Mouse (Mus musculus): Measurements from ENCODE around the gene Dna2. TPM values are rescaled to one million over a fixed set of nuclear protein-coding genes. Genes with fewer than 3 reads are reported as not detected.
A peak's percentile ranks its signal among the peaks of the same experiment; 100 is the strongest.

The Dna2 gene
- polyA plus RNA-seq, 1 experiment, result 6.9 TPM

- DNase-seq, result no peak
- no peaks in the 10 kb centered on the region for H3K27me3 ChIP-seq (replicated peaks; ENCODE audit: control insufficient read depth, insufficient read depth, low read length)
- WGBS, result 96% methylated on average over 7 of the region's 7 CpGs
These were observed 1.7 kb downstream of the Dna2 start for GRCm38 (mm10) chr10:62948551-62948950.

DNA sequence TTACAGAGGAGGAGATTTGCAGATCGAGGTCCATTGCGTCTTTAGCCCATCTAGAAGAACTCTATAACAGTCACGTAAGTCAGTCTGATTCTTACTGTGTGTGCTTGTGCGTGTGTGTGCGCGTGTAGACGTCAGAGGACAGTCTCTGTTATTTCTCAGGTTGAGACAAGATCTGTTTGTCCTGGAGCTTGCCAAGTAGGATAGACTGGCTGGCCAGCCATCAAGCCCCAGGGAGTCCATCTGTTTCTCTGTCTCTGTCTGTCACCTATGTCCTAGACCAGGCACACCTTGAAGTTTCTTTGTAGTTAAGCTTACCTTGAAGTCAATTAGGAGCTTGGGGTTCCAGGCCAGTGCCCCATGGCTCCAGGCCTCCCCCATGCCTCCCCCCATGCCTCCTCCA lies 17.1 kb downstream of the Dna2 start:
- TF ChIP-seq POLR2A (IDR thresholded peaks at IDR 0.05; ENCODE audit: low read depth, low read length), result no peak
- TF ChIP-seq CTCF (conservative IDR thresholded peaks at IDR 0.05; ENCODE audit: insufficient read depth, insufficient read length, low read depth, low read length), result no peak
- DNase-seq, result no peak
- H3K4me1 ChIP-seq (ENCODE audit: control insufficient read depth, insufficient read depth, low read length), result no peaks in the 10 kb centered on the region
- no peak overlapping the region for H3K4me3 ChIP-seq (ENCODE audit: insufficient read depth, low read depth, low read length)
- no peak overlapping the region for H3K27ac ChIP-seq (ENCODE audit: insufficient read depth, low read depth, low read length)
- no peaks in the 10 kb centered on the region for H3K36me3 ChIP-seq (ENCODE audit: control insufficient read depth, insufficient read depth, low read length)
- H3K27me3 ChIP-seq (replicated peaks; ENCODE audit: control insufficient read depth, insufficient read depth, low read length), result no peaks in the 10 kb centered on the region
- WGBS, result 95% methylated on average over 7 of the region's 7 CpGs

More at GRCm38 (mm10) chr10:62948551-62948950, 1.7 kb downstream of the Dna2 start:
- Histone ChIP-seq H3K27ac (ENCODE audit: insufficient read depth, low read depth, low read length) (no peak overlapping the region), H3K4me3 (ENCODE audit: insufficient read depth, low read depth, low read length) (no peak overlapping the region), H3K4me1 (ENCODE audit: control insufficient read depth, insufficient read depth, low read length) (no peaks in the 10 kb centered on the region), H3K36me3 (ENCODE audit: control insufficient read depth, insufficient read depth, low read length) (peaks cover 2% of the 10 kb centered on the region; the same call in 1 of the 2 replicates)
- TF ChIP-seq CTCF (conservative IDR thresholded peaks at IDR 0.05; ENCODE audit: insufficient read depth, insufficient read length, low read depth, low read length), result no peak
- no peak for TF ChIP-seq POLR2A (IDR thresholded peaks at IDR 0.05; ENCODE audit: low read depth, low read length)

DNA sequence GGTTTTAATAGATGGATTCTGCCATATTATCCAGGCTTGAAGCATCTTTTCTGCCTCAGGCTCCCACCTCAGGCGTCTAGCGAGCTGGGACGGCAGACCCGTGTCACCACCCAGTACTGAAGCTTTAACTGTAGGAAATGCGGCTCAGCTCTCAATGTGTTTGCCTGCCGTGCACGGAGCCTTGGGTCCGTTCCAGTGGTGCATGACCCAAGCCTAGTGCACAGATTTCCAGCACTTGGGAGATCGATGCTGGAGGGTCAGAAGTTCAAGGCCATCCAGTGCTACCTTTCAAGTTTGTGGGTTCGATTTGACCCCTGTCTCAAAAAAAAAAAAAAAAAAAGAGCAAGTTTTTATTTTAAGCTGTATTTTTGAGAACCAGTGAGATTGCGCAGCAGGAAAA lies 19.0 kb downstream of the Dna2 start:
- TF ChIP-seq CTCF (conservative IDR thresholded peaks at IDR 0.05; ENCODE audit: insufficient read depth, insufficient read length, low read depth, low read length) (no peak), POLR2A (IDR thresholded peaks at IDR 0.05; ENCODE audit: low read depth, low read length) (no peak)
- WGBS, result 72% methylated on average over 11 of the region's 11 CpGs
- no peak for DNase-seq
- Histone ChIP-seq H3K4me1 (ENCODE audit: control insufficient read depth, insufficient read depth, low read length) (no peaks in the 10 kb centered on the region), H3K27ac (ENCODE audit: insufficient read depth, low read depth, low read length) (no peak overlapping the region), H3K36me3 (ENCODE audit: control insufficient read depth, insufficient read depth, low read length) (no peaks in the 10 kb centered on the region), H3K4me3 (ENCODE audit: insufficient read depth, low read depth, low read length) (no peak overlapping the region), H3K27me3 (replicated peaks; ENCODE audit: control insufficient read depth, insufficient read depth, low read length) (no peaks in the 10 kb centered on the region)

DNA sequence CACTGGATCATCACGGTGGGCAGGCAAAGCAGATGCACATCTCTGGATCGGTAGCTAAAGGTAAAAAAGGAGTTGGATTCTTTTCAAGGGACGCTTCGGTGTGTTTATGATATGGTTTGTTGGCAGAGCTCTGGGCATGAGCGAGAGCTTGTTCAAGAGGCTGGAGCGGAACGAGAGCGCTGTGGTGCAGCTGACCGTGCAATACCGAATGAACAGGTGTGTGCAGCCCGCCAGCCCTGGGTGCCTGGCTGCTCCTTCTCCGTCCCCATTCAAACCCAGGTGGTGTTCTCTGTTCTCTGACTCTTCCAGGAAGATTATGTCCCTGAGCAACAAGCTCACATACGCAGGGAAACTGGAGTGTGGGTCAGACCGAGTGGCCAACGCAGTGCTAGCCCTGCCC lies 19.5 kb downstream of the Dna2 start:
- Histone ChIP-seq H3K4me3 (ENCODE audit: insufficient read depth, low read depth, low read length) (no peak overlapping the region), H3K27me3 (replicated peaks; ENCODE audit: control insufficient read depth, insufficient read depth, low read length) (no peaks in the 10 kb centered on the region), H3K36me3 (ENCODE audit: control insufficient read depth, insufficient read depth, low read length) (no peaks in the 10 kb centered on the region), H3K27ac (ENCODE audit: insufficient read depth, low read depth, low read length) (no peak overlapping the region), H3K4me1 (ENCODE audit: control insufficient read depth, insufficient read depth, low read length) (0 out of 2 replicates have a peak, but pooled peaks cover 2% of the 10 kb centered on the region)
- no peak for DNase-seq
- no peak for TF ChIP-seq POLR2A (IDR thresholded peaks at IDR 0.05; ENCODE audit: low read depth, low read length)
- TF ChIP-seq CTCF (conservative IDR thresholded peaks at IDR 0.05; ENCODE audit: insufficient read depth, insufficient read length, low read depth, low read length), result no peak
- WGBS, result 64% methylated on average over 15 of the region's 15 CpGs

GRCm38 (mm10) chr10:62971821-62972220 lies 25.0 kb downstream of the Dna2 start:
- Histone ChIP-seq H3K27ac (ENCODE audit: insufficient read depth, low read depth, low read length) (no peak overlapping the region), H3K4me1 (ENCODE audit: control insufficient read depth, insufficient read depth, low read length) (0 out of 2 replicates have a peak, but pooled peaks cover 3% of the 10 kb centered on the region), H3K4me3 (ENCODE audit: insufficient read depth, low read depth, low read length) (no peak overlapping the region), H3K27me3 (replicated peaks; ENCODE audit: control insufficient read depth, insufficient read depth, low read length) (no peaks in the 10 kb centered on the region), H3K36me3 (ENCODE audit: control insufficient read depth, insufficient read depth, low read length) (no peaks in the 10 kb centered on the region)
- DNase-seq, result peak; percentile 88
- 44% methylated on average over 16 of the region's 16 CpGs for WGBS
- peak; percentile 65 for TF ChIP-seq CTCF (conservative IDR thresholded peaks at IDR 0.05; ENCODE audit: insufficient read depth, insufficient read length, low read depth, low read length)
- no peak for TF ChIP-seq POLR2A (IDR thresholded peaks at IDR 0.05; ENCODE audit: low read depth, low read length)

GRCm38 (mm10) chr10:62979667-62980038 lies 32.8 kb downstream of the Dna2 start:
- no peak overlapping the region for H3K27ac ChIP-seq (ENCODE audit: insufficient read depth, low read depth, low read length)
- H3K36me3 ChIP-seq (ENCODE audit: control insufficient read depth, insufficient read depth, low read length), result no peaks in the 10 kb centered on the region
- 9% methylated on average over 10 of the region's 10 CpGs for WGBS
- peak overlapping the region; percentile 97 for H3K4me3 ChIP-seq (ENCODE audit: insufficient read depth, low read depth, low read length)
- H3K27me3 ChIP-seq (replicated peaks; ENCODE audit: control insufficient read depth, insufficient read depth, low read length), result no peaks in the 10 kb centered on the region
- no peak for TF ChIP-seq CTCF (conservative IDR thresholded peaks at IDR 0.05; ENCODE audit: insufficient read depth, insufficient read length, low read depth, low read length)
- TF ChIP-seq POLR2A (IDR thresholded peaks at IDR 0.05; ENCODE audit: low read depth, low read length), result no peak
- no peak for DNase-seq
- H3K4me1 ChIP-seq (ENCODE audit: control insufficient read depth, insufficient read depth, low read length), result no peaks in the 10 kb centered on the region; the same call in 1 of the 2 replicates

DNA sequence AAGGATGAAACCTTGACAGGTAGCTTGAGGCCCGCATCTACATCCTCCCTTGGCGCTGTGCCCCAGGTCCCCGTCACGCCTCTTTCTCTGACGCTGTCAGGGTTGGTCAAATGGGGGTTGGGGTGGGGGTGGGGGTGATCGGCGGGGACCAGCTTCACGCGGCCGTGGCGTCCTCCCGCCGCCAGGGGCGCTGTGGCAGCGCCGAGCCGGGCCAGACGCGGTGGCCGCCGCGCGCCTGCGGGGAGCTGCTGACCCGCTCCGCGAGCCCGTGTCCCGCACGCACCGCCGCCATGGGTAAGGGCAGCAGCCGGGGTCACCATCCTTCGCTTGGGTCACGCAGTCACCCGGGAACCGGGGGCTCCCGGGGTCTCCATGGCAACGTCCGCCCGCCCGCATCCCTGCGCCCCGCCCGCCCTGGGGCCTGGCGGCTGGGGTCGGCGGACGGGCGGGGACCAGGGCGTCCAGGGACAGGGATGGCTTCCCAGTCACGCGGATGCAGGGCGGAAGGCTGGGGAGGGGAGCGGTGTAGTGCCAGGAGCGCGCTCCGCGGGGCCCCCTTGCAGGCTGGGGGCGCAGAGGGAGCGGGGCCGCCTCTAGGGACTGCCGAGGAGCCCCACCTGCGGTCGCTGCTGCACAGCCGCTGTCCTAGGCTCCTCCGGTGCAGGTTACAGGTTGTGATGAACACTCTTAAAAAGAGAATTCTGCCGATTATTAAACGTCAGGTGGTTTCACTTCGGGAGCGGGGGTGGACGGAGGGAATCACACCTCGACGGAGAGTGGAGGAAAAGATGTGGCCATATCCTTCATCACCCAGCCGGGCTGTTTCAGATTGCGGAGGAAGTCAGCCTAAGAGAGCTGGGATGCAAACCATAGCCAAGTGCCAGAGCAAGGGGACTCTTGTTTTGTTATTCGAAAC lies 33.5 kb downstream of the Dna2 start, which contains the start of gene Rufy2:
Rufy2 (plus strand) TSS at position 185 of the 916 bp plus-strand sequence.
- under 1% methylated on average over 77 of the region's 77 CpGs for WGBS
- Histone ChIP-seq H3K27me3 (replicated peaks; ENCODE audit: control insufficient read depth, insufficient read depth, low read length) (no peaks in the 10 kb centered on the region), H3K4me3 (ENCODE audit: insufficient read depth, low read depth, low read length) (peak within 1 kb of the TSS; percentile 97), H3K4me1 (ENCODE audit: control insufficient read depth, insufficient read depth, low read length) (no peaks in the 10 kb centered on the region; the same call in 1 of the 2 replicates), H3K36me3 (ENCODE audit: control insufficient read depth, insufficient read depth, low read length) (no peaks in the 10 kb centered on the region), H3K27ac (ENCODE audit: insufficient read depth, low read depth, low read length) (no peak within 1 kb of the TSS)
- peak; percentile 84 for DNase-seq
- TF ChIP-seq CTCF (conservative IDR thresholded peaks at IDR 0.05; ENCODE audit: insufficient read depth, insufficient read length, low read depth, low read length) (peak; percentile 57), POLR2A (IDR thresholded peaks at IDR 0.05; ENCODE audit: low read depth, low read length) (no peak)
